Mouse (Mus musculus): ENCODE measurements at regions not wholly inside any gene's neighbourhood (a gene's known extent, or its start where the extent isn't known, plus 50 kb on each side); places are given as distances from the start of the nearest gene placed in this dataset.

DNA sequence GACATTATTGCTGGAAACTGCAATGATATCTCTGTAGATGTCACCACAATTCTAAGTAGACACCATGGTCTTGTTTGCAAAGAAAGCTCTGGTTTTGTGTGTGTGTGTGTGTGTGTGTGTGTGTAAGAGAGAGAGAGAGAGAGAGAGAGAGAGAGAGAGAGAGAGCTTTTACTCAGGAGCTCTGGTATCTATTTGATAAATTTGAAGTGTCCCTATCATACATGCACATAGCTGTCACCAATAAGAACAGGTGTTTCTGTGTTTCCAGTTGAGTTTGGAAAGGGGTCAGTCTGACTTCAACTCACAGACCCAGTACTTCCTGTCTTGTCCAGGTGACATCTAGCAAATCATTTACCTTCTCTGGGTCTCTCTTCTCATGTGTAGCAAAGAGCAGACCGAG lies 169.7 kb upstream of the Serpine2 start:
- no peak for DNase-seq (ENCODE audit: low spot score)

DNA sequence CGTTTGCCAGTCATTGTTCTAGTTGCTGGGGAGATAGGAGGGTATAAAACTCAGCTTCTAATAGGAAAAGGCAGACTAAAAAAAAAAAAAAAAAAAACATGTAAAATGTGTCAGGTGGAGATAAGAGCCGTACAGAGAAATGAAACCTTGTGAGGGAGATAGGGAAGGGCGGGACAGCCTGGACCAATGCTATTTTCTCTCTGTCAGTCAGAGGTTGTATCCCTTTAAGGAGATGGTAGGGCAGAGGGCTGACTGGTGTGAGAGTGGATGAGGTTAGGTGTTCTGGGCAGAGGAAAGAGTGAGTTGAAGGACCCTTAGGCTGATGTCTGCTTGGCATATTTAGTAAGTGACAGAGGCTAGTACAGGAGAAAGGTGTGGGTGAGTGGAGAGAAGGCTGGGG lies 169.2 kb upstream of the Serpine2 start:
- DNase-seq (ENCODE audit: low spot score), result no peak

DNA sequence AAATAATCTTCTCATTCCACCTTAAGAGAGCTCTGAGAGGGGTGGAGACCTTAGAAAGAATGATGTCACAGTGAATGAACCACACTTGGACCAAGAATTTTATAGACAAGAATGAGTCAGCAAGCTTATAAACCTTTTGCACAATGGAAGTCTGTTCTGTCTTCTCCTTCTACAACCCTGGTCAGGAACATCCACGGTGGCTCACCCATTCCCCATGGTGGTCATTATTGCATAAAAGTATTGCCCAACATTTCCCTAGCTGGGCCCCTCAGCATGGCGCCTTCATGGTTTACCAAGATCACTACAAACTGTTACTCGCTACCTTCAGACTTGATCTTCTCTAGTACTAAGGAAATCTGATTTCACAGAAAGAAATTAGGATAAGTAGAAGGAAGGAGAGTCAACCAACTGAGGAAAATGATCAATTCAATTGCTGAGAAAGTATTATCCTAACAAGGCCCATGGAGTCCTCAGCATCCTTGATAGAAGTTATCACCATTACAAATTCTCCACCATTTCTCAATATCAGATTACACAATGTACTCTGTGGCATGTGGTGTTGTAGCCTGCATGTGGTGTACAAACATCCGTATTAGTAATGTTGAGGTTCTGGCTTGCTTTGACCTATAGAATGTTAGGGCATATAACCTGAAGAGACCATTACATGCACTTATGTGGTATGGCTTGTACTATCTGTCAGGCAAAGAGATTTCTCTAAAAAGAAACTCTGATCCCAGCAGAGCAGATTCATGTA lies 165.1 kb upstream of the Serpine2 start:
- DNase-seq (ENCODE audit: low spot score), result no peak

DNA sequence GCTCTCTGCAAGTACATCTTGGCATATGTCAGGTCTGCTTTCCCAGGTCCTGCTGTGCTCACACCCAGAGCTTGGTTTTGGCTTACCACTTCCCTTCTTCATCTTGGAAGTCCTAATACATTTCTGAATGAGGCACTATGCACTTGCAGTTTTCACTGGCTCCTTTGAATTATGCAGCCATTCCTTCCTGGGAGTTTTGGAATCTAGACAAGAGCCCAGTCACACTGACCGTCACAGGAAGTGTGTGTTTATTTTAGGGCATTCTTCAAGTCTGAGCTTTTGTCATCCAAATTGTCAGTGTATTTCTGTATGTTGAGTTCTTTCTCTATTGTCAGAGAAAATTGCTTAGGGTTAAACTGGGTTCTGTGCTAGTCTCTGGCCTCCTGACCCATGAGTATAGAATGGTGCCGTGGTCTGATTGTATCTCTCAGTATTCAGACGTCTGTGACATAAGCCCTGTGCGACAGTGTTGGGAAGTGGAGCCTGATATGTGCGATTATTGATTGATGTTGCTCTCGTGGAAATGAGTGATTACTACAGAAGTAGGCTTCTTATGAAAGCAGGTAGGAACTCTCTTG lies 162.6 kb upstream of the Serpine2 start:
- DNase-seq (ENCODE audit: low spot score), result no peak

DNA sequence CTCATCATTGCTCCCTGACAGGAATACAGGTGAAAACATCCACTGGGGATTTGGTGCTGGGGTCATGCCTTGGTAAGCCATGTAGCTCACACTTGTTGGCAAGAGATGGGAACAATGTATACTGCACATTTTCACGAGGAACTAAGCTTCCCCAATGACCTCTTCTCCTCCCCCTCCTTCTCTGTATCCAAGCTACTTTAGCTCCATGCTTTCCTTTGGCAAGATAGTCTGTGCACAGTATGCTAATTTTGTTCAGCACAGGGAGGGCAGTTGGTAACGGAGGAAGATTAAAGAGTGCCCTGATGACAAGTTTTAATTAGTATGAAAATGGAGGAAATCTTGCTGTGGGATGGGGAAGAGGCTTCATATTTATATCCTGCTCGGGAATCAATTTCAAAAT lies 160.9 kb upstream of the Serpine2 start:
- no peak for DNase-seq (ENCODE audit: low spot score)

DNA sequence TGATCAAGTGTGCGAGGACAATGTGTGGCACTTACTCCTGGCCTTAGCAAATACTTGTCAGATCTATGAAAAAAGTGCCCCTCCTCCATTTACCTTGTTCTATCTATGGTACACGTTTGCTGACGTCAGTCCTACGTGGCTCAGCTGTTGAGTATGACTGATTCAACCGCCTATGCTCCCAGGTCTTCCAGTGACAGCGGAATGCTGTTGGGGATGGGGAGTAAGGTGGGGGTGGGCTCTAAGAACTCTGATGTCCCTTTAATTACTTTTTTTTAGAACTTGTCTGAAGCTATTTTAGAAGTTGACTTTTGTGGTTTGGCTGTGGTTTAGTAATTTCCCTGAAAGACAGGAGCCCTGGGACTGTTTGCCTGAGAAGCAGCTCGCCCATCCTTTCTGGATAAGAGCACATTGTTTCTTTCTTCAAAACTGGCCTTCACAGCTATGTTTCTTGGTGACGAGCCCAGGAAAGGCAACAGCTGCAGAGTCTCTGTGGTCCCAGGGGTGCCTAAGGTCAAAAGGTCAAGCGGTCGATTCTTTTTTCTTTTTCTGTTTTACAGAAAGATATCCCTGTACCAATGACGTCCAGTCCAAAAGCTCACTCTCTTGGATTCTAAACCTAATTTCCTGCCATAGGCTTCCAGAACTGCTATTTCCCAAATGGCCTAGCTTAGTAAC lies 157.5 kb upstream of the Serpine2 start:
- DNase-seq (ENCODE audit: low spot score), result no peak

DNA sequence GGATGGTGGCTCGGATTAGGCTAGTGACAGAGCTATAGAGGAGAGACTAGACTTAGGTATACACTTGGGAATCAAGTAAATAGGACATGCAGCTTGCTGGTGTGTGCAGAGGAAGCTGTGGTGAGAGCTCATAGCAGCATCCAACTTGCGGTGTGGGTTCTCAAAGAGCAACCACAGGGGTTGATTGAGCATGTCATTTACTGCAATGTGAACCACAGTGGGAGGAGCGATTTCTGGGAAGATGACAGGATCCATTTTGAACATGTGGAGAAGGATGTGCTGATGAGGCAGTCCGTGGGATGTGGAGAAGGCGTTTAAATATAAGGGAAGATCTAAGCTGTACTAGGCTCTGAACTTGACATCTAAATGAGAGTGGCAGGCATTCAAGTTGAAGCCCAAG lies 154.5 kb upstream of the Serpine2 start:
- no peak for DNase-seq (ENCODE audit: low spot score)

DNA sequence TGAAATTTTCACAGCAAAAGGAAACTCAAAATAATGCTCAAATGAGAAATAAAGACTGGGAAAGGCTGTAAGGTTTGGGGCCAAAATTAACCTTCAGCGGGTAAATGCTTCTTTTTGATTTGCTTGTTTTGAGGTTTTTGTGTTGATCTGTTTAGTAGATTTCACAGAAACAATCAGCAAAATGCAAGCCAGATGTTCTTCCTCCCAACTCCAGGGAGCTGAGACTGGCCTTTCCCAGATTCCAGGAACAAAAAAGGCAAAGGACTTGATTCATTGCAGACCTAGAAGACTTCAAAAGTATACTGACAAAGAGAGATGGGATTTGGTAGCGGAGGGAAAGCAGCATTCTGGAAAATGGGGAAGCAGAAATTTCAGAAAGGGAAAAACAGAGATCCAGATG lies 153.6 kb upstream of the Serpine2 start:
- no peak for DNase-seq (ENCODE audit: low spot score)

DNA sequence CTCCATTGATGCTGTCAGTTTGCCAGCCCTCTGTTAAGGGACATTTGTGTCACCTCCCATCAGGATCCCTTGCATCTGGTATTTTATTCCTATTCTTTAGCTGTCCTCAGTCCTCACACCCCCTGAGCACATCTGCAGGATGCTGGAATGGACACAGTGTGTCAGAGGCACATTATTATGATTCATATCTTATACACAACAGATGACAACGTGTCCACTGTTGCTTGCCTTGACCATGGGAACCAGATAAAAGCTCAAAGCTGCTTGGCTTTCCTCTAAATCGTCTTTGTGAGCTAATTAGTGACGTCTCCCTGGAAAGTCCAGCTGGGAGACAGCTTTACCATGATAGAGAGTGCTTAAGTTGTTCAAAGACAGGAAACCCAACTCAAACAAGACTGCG lies 149.7 kb upstream of the Serpine2 start:
- no peak for DNase-seq (ENCODE audit: low spot score)

DNA sequence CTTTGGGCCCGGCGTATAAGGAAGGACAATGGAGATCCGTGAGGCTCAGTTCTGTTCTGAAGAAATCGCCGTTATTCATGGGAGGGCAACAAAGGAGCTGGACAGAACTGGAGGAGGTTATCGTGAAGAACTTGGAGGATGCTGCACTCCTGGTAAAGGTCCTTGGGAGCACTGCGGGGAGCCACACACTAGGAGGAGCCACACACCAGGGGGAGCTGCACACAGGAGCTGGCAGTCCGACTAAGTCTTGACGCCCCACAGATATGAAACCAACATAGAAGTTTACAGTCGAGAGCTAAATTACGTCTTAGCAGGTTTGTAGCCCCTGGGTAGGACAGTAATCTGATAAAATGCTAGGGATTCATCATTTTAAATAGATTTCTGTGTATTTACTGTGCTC lies 138.1 kb upstream of the Serpine2 start:
- no peak for DNase-seq (ENCODE audit: low spot score)

DNA sequence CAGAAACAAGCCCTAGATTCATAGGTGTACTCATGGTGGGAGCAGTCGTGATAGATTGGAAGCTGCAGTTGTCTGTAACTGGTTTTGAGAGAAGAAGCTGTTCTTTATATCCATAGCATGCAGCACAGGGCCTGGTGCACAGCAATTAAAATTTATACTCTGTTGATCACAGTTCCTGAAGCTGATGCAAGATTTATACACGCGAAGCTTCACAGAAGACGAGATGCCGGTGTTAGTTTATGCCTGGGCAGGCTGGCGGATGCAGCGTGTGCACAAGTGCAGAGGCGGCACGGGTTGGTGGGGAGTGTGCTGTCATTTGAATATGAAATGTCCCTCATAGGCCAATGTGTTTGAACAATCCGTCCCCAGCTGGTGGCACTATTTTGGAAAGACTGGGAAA lies 136.9 kb upstream of the Serpine2 start:
- DNase-seq (ENCODE audit: low spot score), result no peak

DNA sequence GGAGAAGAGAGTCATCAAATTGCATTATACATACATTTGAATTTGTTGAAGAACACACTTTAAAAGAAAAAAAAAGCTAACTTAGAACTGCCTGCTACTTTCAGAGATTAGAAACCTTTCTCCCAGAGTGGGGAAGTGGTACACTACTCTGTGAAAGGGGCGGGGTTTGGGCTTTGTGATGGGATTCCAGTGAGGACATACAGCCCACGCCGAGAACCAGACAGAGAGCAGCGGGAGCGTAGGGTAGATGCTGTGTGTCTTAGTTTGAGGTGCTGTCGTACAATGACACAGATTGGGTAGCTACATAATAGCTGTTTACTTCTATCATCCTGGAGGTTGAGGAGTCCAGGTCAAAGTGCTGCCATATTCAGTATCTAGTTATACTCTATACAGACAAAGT lies 136.5 kb upstream of the Serpine2 start:
- no peak for DNase-seq (ENCODE audit: low spot score)

DNA sequence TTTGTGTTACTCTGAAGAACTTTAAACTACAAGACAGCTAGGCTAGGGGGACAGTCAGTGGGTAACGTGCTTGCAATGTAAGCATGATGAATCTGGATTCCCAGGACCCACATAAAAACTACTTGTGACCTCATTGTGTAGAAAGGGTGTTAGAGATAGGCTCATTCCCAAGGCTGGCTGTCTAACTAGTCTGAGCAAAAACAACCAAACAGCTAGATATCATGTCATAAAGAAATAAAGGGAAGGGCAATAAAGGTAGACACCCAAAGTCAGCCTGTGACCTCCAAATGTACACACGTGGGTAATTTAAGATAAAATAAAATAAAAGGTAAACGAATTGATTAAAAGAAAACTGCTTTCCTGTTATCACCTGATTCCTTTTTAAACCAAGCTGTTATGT lies 123.7 kb upstream of the Serpine2 start:
- DNase-seq (ENCODE audit: low spot score), result no peak

DNA sequence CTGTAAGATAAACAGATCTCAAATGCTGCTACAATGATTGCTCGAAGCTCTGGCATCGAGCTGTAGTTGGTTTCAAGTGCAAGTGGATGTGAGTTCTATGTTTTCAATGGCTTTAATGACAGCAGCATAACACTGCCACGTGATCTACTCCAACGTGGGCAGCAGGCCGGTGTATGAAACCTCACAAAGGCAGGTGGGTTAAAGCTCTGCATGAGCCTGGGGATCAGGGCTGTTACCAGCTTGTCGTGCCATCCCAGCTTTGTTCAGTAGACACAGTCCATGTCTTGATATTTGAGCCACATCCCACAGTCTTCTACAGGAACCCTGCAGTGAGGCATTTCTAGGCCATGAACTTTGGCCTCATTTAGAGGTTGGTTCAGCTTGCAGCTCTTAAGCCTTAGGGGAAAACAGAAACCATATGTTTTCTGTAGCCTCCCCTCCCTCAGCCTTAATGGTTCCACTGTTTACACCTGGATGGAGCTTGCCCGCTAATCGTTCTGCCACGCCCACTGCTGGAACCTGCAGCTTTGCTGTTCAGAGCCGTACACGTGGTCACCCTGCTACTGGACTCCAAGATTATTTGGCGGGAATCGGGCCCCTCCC lies 121.8 kb upstream of the Serpine2 start:
- no peak for DNase-seq (ENCODE audit: low spot score)

DNA sequence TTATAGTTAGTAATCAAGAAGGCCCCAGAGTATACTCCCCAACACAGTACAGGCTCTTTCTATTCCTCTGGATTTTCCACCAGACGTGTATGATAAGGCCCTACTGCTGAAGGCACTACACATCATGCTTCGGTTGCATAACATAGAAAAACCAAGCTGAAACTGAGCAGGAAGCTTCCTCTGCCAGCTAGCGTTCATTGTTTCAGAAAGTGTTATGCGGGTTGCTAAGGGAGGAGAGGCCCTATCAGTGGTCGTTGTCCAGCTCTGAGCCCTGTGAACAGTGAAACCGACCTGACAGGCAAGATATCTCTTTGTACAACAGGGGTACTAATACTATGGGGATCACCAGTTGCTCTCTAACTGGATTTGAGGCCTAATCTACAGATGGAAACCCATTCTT lies 118.9 kb upstream of the Serpine2 start:
- no peak for DNase-seq (ENCODE audit: low spot score)

DNA sequence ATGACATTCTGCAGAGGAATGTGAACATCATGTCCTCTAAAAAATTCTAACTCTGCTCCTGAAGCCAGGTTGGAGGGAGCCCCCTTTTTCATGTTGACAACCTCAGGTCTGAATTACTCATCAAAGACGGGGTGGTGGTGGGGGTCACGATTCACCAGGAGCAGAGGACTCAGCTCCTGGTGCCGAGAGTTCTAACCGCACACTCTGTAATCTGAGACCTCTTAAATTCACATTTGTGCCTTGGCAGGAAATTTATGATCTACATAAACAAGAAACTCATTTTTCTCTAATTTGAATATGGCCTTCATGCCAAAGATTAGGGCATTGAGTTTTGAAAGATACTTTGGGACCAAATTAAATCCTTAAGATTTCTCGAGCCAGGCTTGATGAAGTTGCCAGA lies 117.2 kb upstream of the Serpine2 start:
- DNase-seq (ENCODE audit: low spot score), result no peak

DNA sequence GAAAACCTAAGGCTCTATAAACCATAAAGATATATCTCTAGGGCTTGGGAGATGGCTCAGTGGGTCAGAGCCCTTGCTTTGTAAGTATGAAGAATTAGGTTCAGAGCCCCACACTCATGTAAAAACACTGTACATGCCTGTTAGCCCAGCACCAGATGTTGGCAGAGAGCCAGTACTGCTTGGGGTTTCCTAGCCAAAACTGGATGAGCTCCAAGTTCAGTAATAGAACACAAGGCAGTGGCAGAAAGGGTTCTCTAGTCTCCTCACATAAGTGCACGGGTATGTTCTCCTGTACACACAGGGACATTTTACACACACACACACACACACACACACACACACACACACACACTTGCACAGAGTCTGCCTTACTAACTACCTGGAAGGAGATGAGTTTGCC lies 95.1 kb upstream of the Serpine2 start:
- peak; percentile 18 for DNase-seq (ENCODE audit: low spot score)

DNA sequence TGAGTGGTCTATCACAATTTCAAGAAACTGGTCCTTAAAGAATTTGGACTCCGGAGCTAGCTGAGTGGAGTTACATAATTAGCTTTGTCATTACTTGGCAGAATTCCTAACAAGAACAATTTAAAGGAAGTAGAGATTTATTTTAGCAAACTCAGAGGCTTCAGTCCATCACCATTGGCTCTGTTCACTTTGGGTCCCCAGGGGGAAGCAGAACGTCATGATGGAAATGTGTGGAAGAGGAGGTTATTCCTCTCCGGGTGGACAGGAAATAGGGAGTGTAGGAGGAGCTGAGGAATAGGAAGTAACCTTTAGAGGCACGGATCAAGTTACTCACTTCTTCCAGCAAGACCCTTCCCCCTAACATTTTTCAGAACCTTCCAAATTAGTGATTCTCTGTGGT lies 83.3 kb upstream of the Serpine2 start:
- DNase-seq (ENCODE audit: low spot score), result no peak

DNA sequence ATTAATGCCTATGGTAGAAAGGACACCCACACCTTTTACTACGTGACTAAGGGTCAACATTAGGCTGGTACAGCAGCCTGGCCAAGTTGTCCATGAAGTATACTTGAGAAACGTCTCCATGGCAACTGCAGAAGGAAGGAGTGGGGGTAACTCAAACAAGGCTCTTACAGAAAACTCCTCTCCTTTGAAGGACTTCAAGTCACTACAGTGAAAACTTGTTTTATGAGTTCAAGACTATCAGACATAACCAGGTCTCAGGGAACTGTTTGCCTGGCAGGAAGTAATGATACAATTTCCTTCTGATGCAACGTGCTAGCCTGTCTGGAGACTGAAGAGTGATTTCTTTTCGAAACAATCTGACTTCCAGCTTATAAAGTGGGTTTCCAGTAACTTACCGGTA lies 71.5 kb upstream of the Serpine2 start:
- no peak for DNase-seq (ENCODE audit: low spot score)

DNA sequence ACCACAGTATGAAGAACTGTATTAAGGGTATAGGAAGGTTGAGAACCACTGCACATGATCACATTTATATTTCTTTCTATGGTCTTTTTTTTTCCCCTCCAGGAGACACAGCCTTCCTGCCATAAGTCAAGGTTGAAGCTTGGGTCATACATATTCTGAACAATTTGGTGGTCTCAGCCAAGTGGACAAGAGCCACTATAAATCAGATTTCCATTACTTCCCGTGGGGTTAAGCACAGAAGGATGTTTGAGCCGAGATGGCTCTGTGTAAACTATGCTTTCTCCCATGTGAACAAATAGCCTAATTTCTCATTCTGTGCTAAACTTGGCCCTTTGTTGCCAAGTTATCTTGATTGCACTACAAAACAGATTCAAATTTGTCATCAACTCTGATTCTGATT lies 66.8 kb upstream of the Serpine2 start:
- no peak for DNase-seq (ENCODE audit: low spot score)

DNA sequence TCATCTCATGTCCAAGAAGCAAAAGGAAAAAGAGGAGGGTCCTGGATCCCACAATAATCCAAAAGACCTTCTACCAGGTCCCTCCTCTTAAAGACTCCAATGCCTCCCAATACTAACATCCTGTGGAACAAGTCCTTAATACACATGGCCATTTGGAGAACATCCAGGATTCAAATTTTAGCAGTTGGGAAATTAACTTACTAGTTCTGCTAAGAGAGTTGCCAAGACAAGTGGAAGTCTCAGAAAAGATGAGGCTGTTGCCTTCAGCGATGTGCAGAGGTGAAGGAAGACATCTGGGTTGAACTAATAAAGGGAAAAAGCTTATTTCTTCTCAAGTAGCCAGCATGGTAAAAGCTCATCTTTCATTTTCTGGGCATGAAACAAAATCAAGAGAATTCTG lies 64.8 kb upstream of the Serpine2 start:
- DNase-seq (ENCODE audit: low spot score), result no peak

DNA sequence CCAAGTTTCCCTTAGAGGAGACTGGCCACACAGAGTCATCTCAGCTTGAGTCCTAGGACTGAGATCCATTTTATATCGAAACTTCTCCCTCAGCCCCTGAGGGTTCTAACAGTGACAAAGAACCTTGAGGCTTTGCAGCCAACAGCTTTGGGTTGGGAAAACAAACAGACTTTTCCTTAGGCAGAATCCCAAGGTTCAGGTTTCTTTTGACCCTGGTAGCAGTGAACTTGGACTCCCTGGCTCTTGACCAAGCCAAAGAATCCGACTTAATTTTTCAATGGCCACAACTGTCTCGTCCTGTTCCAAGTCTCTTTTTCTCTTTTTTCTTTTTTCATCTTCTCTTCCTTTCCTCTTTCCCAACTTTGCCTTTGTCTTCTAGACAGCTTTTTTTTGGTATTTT lies 60.9 kb upstream of the Serpine2 start:
- DNase-seq (ENCODE audit: low spot score), result no peak

DNA sequence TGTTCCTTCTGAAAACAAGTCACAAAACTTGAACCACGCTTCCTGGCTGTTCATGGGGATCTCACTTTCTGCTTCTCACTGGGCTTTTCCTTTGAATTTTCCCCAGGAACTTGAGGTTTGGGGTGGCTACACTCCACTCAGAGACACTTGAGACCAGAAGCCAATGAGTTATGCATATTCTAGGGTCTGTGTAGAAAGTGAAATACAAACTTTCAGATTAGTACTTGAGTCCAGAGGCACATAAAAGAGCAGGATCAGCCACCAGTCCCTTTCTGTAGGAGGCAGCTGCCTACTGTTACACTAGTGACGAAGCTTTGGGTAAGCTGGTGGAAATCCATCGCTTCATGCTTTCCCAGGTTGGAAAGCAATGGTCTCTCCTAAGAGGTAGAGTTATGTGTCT lies 60.4 kb upstream of the Serpine2 start:
- DNase-seq (ENCODE audit: low spot score), result no peak

All from adipocyte (in vitro differentiated cells).